Mouse (Mus musculus) layer of hippocampus, adult 2 months (tissue): ENCODE data around the gene Cpt1a. TPM values are rescaled to one million over a fixed set of nuclear protein-coding genes. Genes with fewer than 3 reads are reported as not detected.

Experiments used
- DNase-seq, 2 experiments: peaks; one replicate each; pipeline ENCODE4 v3.0.0; 2022; ENCODE audit warnings: low spot score in 2 of 2
- H3K27ac ChIP-seq: fragments of 200-600 bp; 2 replicates; pipeline ENCODE4 v1.8.1; 2022
- H3K4me3 ChIP-seq: fragments of 200-600 bp; 2 replicates; pipeline ENCODE4 v1.8.1; 2022; ENCODE audit warnings: mild to moderate bottlenecking
- CTCF ChIP-seq: fragments of 200-600 bp; conservative IDR thresholded peaks from 2 replicates; pipeline ENCODE4 v1.8.1; 2022; ENCODE audit warnings: antibody characterized with exemption, mild to moderate bottlenecking, moderate library complexity
- total RNA-seq, 2 experiments: library from RNA; stranded (reverse); gene quantifications; 2 replicates each; pipeline ENCODE4 v1.2.3; 2021

Gene Cpt1a
- total RNA-seq, 2 experiments from 2014 or later = 24.8 to 26.3 TPM

- Histone ChIP-seq H3K27ac (no peak overlapping the region), H3K4me3 (no peak overlapping the region)
- no peak for TF ChIP-seq CTCF
- DNase-seq = no peak
Measured at GRCm38 (mm10) chr19:3307175-3307949, 14.8 kb upstream of the Cpt1a start.

GRCm38 (mm10) chr19:3319341-3319740, 2.8 kb upstream of the Cpt1a start:
- Histone ChIP-seq H3K4me3 (no peak overlapping the region), H3K27ac (no peak overlapping the region)
- no peak for TF ChIP-seq CTCF
- no peak for DNase-seq

GRCm38 (mm10) chr19:3320086-3320485, 2.0 kb upstream of the Cpt1a start:
- no peak overlapping the region for H3K4me3 ChIP-seq
- no peak overlapping the region for H3K27ac ChIP-seq
- no peak for TF ChIP-seq CTCF
- no peak for DNase-seq

GRCm38 (mm10) chr19:3320801-3321200, 1.3 kb upstream of the Cpt1a start:
- peak; percentile 71 for TF ChIP-seq CTCF
- Histone ChIP-seq H3K27ac (no peak overlapping the region), H3K4me3 (no peak overlapping the region)
- DNase-seq = no peak

- H3K27ac ChIP-seq = no peak overlapping the region
- DNase-seq = no peak
- H3K4me3 ChIP-seq = peak overlapping the region; percentile 71; the same call in 1 of the 2 replicates
- no peak for TF ChIP-seq CTCF
Measured at GRCm38 (mm10) chr19:3321617-3322016, 517 bp upstream of the Cpt1a start.

- Histone ChIP-seq H3K4me3 (peak overlapping the region; percentile 71), H3K27ac (peak overlapping the region; percentile 92)
- DNase-seq = peak; percentile 26 to 50
- TF ChIP-seq CTCF = no peak
Measured at GRCm38 (mm10) chr19:3323201-3323621, 1.1 kb downstream of the Cpt1a start.

- TF ChIP-seq CTCF = no peak
- H3K27ac ChIP-seq = peak overlapping the region; percentile 92
- peak; percentile 25 to 32 for DNase-seq
- H3K4me3 ChIP-seq = peak overlapping the region; percentile 71
Measured at GRCm38 (mm10) chr19:3323753-3324270, 1.7 kb downstream of the Cpt1a start.

- Histone ChIP-seq H3K27ac (peak overlapping the region; percentile 92), H3K4me3 (peak overlapping the region; percentile 71)
- DNase-seq = no peak
- no peak for TF ChIP-seq CTCF
Measured at GRCm38 (mm10) chr19:3324271-3324811, 2.2 kb downstream of the Cpt1a start.

- 0 out of 2 replicates have a peak, but pooled peaks have one; percentile 6 for TF ChIP-seq CTCF
- H3K4me3 ChIP-seq = peak overlapping the region; percentile 71
- DNase-seq = peak; percentile 70 to 76
- H3K27ac ChIP-seq = peak overlapping the region; percentile 92
Measured at GRCm38 (mm10) chr19:3324931-3325711, 3.0 kb downstream of the Cpt1a start.

GRCm38 (mm10) chr19:3325771-3326478, 3.8 kb downstream of the Cpt1a start:
- no peak for TF ChIP-seq CTCF
- Histone ChIP-seq H3K27ac (peak overlapping the region; percentile 92), H3K4me3 (peak overlapping the region; percentile 71)
- no peak for DNase-seq

- Histone ChIP-seq H3K27ac (peak overlapping the region; percentile 92), H3K4me3 (no peak overlapping the region)
- no peak for DNase-seq
- TF ChIP-seq CTCF = no peak
Measured at GRCm38 (mm10) chr19:3326479-3327047, 4.4 kb downstream of the Cpt1a start.

- Histone ChIP-seq H3K27ac (no peak overlapping the region), H3K4me3 (no peak overlapping the region)
- no peak for DNase-seq
- TF ChIP-seq CTCF = no peak
Measured at GRCm38 (mm10) chr19:3333247-3333646, 11.1 kb downstream of the Cpt1a start.
